Comparison of ENCODE assay signal across 14 mouse cellular contexts in genomic region chr11:119306762-119307657, GRCm38 (mm10). TPM values are rescaled to one million over a fixed set of nuclear protein-coding genes. Genes with fewer than 3 reads are reported as not detected.
DNase-seq lines count a peak whose midpoint lies in the region; ATAC-seq and TF ChIP-seq lines count a peak whose summit lies in the region.
"Had no signal": no experiment of that assay in that cellular context is flagged by ENCODE, and none has a peak within 500 bp of the region (broad histone marks: within the 10 kb centered on the region; RNA-seq: fewer than 3 reads in every experiment).

No protein-coding gene starts in this region.

- peak overlapping the region; percentile 26 for H3K4me2 ChIP-seq in heart, embryonic 16.5 days (ENCODE audit: low read depth, low read length)
- H3K4me2 ChIP-seq in lung, embryonic 14.5 days = no peak overlapping the region
- H3K4me2 ChIP-seq in lung, postnatal 0 days (replicated peaks; ENCODE audit: low read depth, low read length) = no peak overlapping the region
- no peak overlapping the region for H3K4me2 ChIP-seq in stomach, embryonic 16.5 days (ENCODE audit: low read depth, low read length)
- H3K4me2 ChIP-seq: forebrain, embryonic 15.5 days; stomach, embryonic 15.5 days had no signal

- WGBS in heart, embryonic 16.5 days = 44% methylated on average over 13 of the region's 13 CpGs
- WGBS in lung, embryonic 14.5 days = 47% methylated on average over 13 of the region's 13 CpGs
- 44% methylated on average over 13 of the region's 13 CpGs for WGBS in lung, postnatal 0 days
- 49% methylated on average over 13 of the region's 13 CpGs for WGBS in stomach, embryonic 16.5 days

- intact Hi-C loops in heart, postnatal 10 days (cut with DNase I) = no loop called here

- H3K4me3 ChIP-seq in heart, embryonic 16.5 days (ENCODE audit: low read length) = no peak overlapping the region
- no peak overlapping the region for H3K4me3 ChIP-seq in lung, embryonic 14.5 days (ENCODE audit: low read depth, low read length)
- H3K4me3 ChIP-seq in lung, postnatal 0 days (ENCODE audit: low read depth, low read length) = no peak overlapping the region
- H3K4me3 ChIP-seq in stomach, embryonic 16.5 days (replicated peaks; ENCODE audit: low read length) = no peak overlapping the region
- H3K4me3 ChIP-seq: forebrain, embryonic 15.5 days; stomach, embryonic 15.5 days had no signal

- no peaks in the 10 kb centered on the region for H3K9me3 ChIP-seq in heart, embryonic 16.5 days (replicated peaks; ENCODE audit: control insufficient read depth, low read length)
- H3K9me3 ChIP-seq in lung, embryonic 14.5 days (ENCODE audit: low read depth, low read length) = no peaks in the 10 kb centered on the region
- H3K9me3 ChIP-seq in lung, postnatal 0 days (ENCODE audit: low read length) = no peaks in the 10 kb centered on the region
- H3K9me3 ChIP-seq in stomach, embryonic 16.5 days (replicated peaks; ENCODE audit: control insufficient read depth, low read length) = no peaks in the 10 kb centered on the region
- H3K9me3 ChIP-seq: forebrain, embryonic 15.5 days; stomach, embryonic 15.5 days had no signal

- no peaks in the 10 kb centered on the region for H3K36me3 ChIP-seq in heart, embryonic 16.5 days (ENCODE audit: control insufficient read depth, insufficient read depth)
- H3K36me3 ChIP-seq in lung, embryonic 14.5 days (ENCODE audit: insufficient read depth) = no peaks in the 10 kb centered on the region
- H3K36me3 ChIP-seq in lung, postnatal 0 days (ENCODE audit: insufficient read depth, low read length) = no peaks in the 10 kb centered on the region
- no peaks in the 10 kb centered on the region for H3K36me3 ChIP-seq in stomach, embryonic 16.5 days (ENCODE audit: control insufficient read depth, insufficient read depth, low read length)
- H3K36me3 ChIP-seq: forebrain, embryonic 15.5 days; stomach, embryonic 15.5 days had no signal

- H3K9ac ChIP-seq in heart, embryonic 16.5 days (ENCODE audit: low read length) = peak overlapping the region; percentile 46; the same call in 1 of the 2 replicates
- no peak overlapping the region for H3K9ac ChIP-seq in lung, embryonic 14.5 days
- no peak overlapping the region for H3K9ac ChIP-seq in lung, postnatal 0 days (replicated peaks; ENCODE audit: low read depth)
- no peak overlapping the region; the same call in 1 of the 2 replicates for H3K9ac ChIP-seq in stomach, embryonic 16.5 days (ENCODE audit: low read length)
- H3K9ac ChIP-seq: forebrain, embryonic 15.5 days; stomach, embryonic 15.5 days had no signal

- TF ChIP-seq CTCF in lung, embryonic 14.5 days (IDR thresholded peaks at IDR 0.05; ENCODE audit: low read depth) = no peak
- TF ChIP-seq CTCF in lung, postnatal 0 days (IDR thresholded peaks at IDR 0.05) = no peak

- ATAC-seq in heart, embryonic 16.5 days (replicated peaks; ENCODE audit: extremely low read depth, insufficient read depth, low FRiP score) = peak; percentile 55
- ATAC-seq in lung, embryonic 14.5 days (ENCODE audit: insufficient read depth) = no peak
- ATAC-seq in lung, postnatal 0 days = no peak
- no peak for ATAC-seq in stomach, embryonic 16.5 days (ENCODE audit: insufficient read depth, low FRiP score)
- ATAC-seq: forebrain, embryonic 15.5 days; Patski had no signal

- TF ChIP-seq EP300 in lung, postnatal 0 days (IDR thresholded peaks at IDR 0.05) = no peak

- peaks cover 14% of the 10 kb centered on the region for H3K4me1 ChIP-seq in heart, embryonic 16.5 days (ENCODE audit: control insufficient read depth, insufficient read depth, low read length)
- H3K4me1 ChIP-seq in lung, embryonic 14.5 days (ENCODE audit: insufficient read depth) = no peaks in the 10 kb centered on the region
- no peaks in the 10 kb centered on the region for H3K4me1 ChIP-seq in lung, postnatal 0 days (ENCODE audit: insufficient read depth, low read depth, low read length)
- H3K4me1 ChIP-seq in stomach, embryonic 16.5 days (ENCODE audit: control insufficient read depth, insufficient read depth, low read length) = no peaks in the 10 kb centered on the region
- H3K4me1 ChIP-seq: forebrain, embryonic 15.5 days; stomach, embryonic 15.5 days had no signal

- peaks cover 5% of the 10 kb centered on the region; the same call in 1 of the 2 replicates for H3K27me3 ChIP-seq in heart, embryonic 16.5 days (ENCODE audit: control insufficient read depth, insufficient read depth, low read length)
- no peaks in the 10 kb centered on the region for H3K27me3 ChIP-seq in lung, embryonic 14.5 days (ENCODE audit: insufficient read depth, low read length)
- H3K27me3 ChIP-seq in lung, postnatal 0 days (replicated peaks; ENCODE audit: insufficient read depth, low read length) = no peaks in the 10 kb centered on the region
- H3K27me3 ChIP-seq in stomach, embryonic 16.5 days (ENCODE audit: control insufficient read depth, insufficient read depth, low read length) = no peaks in the 10 kb centered on the region
- H3K27me3 ChIP-seq: forebrain, embryonic 15.5 days; Patski; stomach, embryonic 15.5 days had no signal

- no peak for DNase-seq in heart, postnatal 10 days
- DNase-seq in lung, embryonic 14.5 days = no peak
- DNase-seq in lung, postnatal 0 days (ENCODE audit: low spot score) = no peak
- peak; percentile 73 for DNase-seq in gonadal fat pad, adult 2 months (ENCODE audit: low read depth)
- DNase-seq in cerebellum, adult 11 months = no peak
- DNase-seq: cerebellum, postnatal 10 days; gastrocnemius, postnatal 36 days; lung, adult 18-20 months had no signal

- H3K27ac ChIP-seq in heart, embryonic 16.5 days (ENCODE audit: low read length) = peak overlapping the region; percentile 83
- H3K27ac ChIP-seq in lung, embryonic 14.5 days (ENCODE audit: low read depth) = peak overlapping the region; percentile 1; the same call in 1 of the 2 replicates
- no peak overlapping the region for H3K27ac ChIP-seq in lung, postnatal 0 days (ENCODE audit: low read length)
- H3K27ac ChIP-seq in stomach, embryonic 16.5 days (ENCODE audit: low read length) = peak overlapping the region; percentile 48
- H3K27ac ChIP-seq: forebrain, embryonic 15.5 days; stomach, embryonic 15.5 days had no signal

RNA-seq across cellular contexts. Expression of gene Card14, which starts 0.6 kb away (rescaled TPM):
- 0.20 and 0.35 TPM in 2 replicates for polyA plus RNA-seq in heart, embryonic 16.5 days (2015; fragmentation: Nextera tagmentation; extraction: Ambion mirVana)
- total RNA-seq in heart, postnatal 10 days (2021) = under 1 TPM; 0.07 to 0.12 TPM
- not detected in 2 replicates for polyA plus RNA-seq in lung, embryonic 14.5 days (2014; fragmentation: Nextera tagmentation; extraction: Ambion mirVana)
- polyA plus RNA-seq in lung, postnatal 0 days (2015; fragmentation: Nextera tagmentation; extraction: Ambion mirVana) = 0.06 TPM in 1 of 2 replicates, not detected in the other
- polyA plus RNA-seq in gonadal fat pad, adult 2 months (2012; rRNA removed) = 2.3 and 3.0 TPM in 2 replicates
- 3.2 and 5.1 TPM in 2 replicates for polyA plus RNA-seq in stomach, embryonic 16.5 days (2015; fragmentation: Nextera tagmentation; extraction: Ambion mirVana)
- total RNA-seq: megakaryocyte-erythroid progenitor cell, adult 5-6 weeks had no signal

RNA-seq across cellular contexts. Expression of gene Eif4a3, which starts 7.1 kb away (rescaled TPM):
- 248 and 252 TPM in 2 replicates for polyA plus RNA-seq in heart, embryonic 16.5 days (2015; fragmentation: Nextera tagmentation; extraction: Ambion mirVana)
- 100 to 1,000 TPM; 105 to 112 TPM for total RNA-seq in heart, postnatal 10 days (2021)
- polyA plus RNA-seq in lung, embryonic 14.5 days (2014; fragmentation: Nextera tagmentation; extraction: Ambion mirVana) = 419 and 428 TPM in 2 replicates
- 187 and 207 TPM in 2 replicates for polyA plus RNA-seq in lung, postnatal 0 days (2015; fragmentation: Nextera tagmentation; extraction: Ambion mirVana)
- 104 and 113 TPM in 2 replicates for polyA plus RNA-seq in gonadal fat pad, adult 2 months (2012; rRNA removed)
- polyA plus RNA-seq in stomach, embryonic 16.5 days (2015; fragmentation: Nextera tagmentation; extraction: Ambion mirVana) = 272 and 284 TPM in 2 replicates

RNA-seq across cellular contexts. Expression of gene Gaa, which starts 39.3 kb away (rescaled TPM):
- 92.3 and 95.9 TPM in 2 replicates for polyA plus RNA-seq in heart, embryonic 16.5 days (2015; fragmentation: Nextera tagmentation; extraction: Ambion mirVana)
- total RNA-seq in heart, postnatal 10 days (2021) = 10 to 100 TPM; 56.7 to 58.4 TPM
- polyA plus RNA-seq in lung, embryonic 14.5 days (2014; fragmentation: Nextera tagmentation; extraction: Ambion mirVana) = 56.0 and 58.8 TPM in 2 replicates
- 39.1 and 45.1 TPM in 2 replicates for polyA plus RNA-seq in lung, postnatal 0 days (2015; fragmentation: Nextera tagmentation; extraction: Ambion mirVana)
- 161 and 193 TPM in 2 replicates for polyA plus RNA-seq in gonadal fat pad, adult 2 months (2012; rRNA removed)
- 74.7 and 85.1 TPM in 2 replicates for polyA plus RNA-seq in stomach, embryonic 16.5 days (2015; fragmentation: Nextera tagmentation; extraction: Ambion mirVana)

RNA-seq across cellular contexts. Expression of gene Sgsh, which starts 48.3 kb away (rescaled TPM):
- 4.7 and 6.1 TPM in 2 replicates for polyA plus RNA-seq in heart, embryonic 16.5 days (2015; fragmentation: Nextera tagmentation; extraction: Ambion mirVana)
- total RNA-seq in heart, postnatal 10 days (2021) = 1 to 10 TPM; 7.9 TPM
- 7.6 and 9.5 TPM in 2 replicates for polyA plus RNA-seq in lung, embryonic 14.5 days (2014; fragmentation: Nextera tagmentation; extraction: Ambion mirVana)
- polyA plus RNA-seq in lung, postnatal 0 days (2015; fragmentation: Nextera tagmentation; extraction: Ambion mirVana) = 12.6 TPM in 2 replicates
- 33.4 and 34.8 TPM in 2 replicates for polyA plus RNA-seq in gonadal fat pad, adult 2 months (2012; rRNA removed)
- polyA plus RNA-seq in stomach, embryonic 16.5 days (2015; fragmentation: Nextera tagmentation; extraction: Ambion mirVana) = 6.7 and 7.5 TPM in 2 replicates

RNA-seq across cellular contexts. Expression of gene Slc26a11, which starts 48.3 kb away (rescaled TPM):
- polyA plus RNA-seq in heart, embryonic 16.5 days (2015; fragmentation: Nextera tagmentation; extraction: Ambion mirVana) = 10.2 TPM in 2 replicates
- total RNA-seq in heart, postnatal 10 days (2021) = 1 to 10 TPM; 3.7 to 5.0 TPM
- polyA plus RNA-seq in lung, embryonic 14.5 days (2014; fragmentation: Nextera tagmentation; extraction: Ambion mirVana) = 9.1 and 9.3 TPM in 2 replicates
- 11.6 and 12.0 TPM in 2 replicates for polyA plus RNA-seq in lung, postnatal 0 days (2015; fragmentation: Nextera tagmentation; extraction: Ambion mirVana)
- 19.6 and 21.2 TPM in 2 replicates for polyA plus RNA-seq in gonadal fat pad, adult 2 months (2012; rRNA removed)
- 9.9 and 10.5 TPM in 2 replicates for polyA plus RNA-seq in stomach, embryonic 16.5 days (2015; fragmentation: Nextera tagmentation; extraction: Ambion mirVana)
